In genomic region chr3:95569585-95569984, GRCm38 (mm10) we compare ENCODE assay signal across 39 mouse cellular contexts. TPM values are rescaled to one million over a fixed set of nuclear protein-coding genes. Genes with fewer than 3 reads are reported as not detected.
"Had no signal": no experiment of that assay in that cellular context is flagged by ENCODE, and none has a peak within 500 bp of the region (broad histone marks: within the 10 kb centered on the region; RNA-seq: fewer than 3 reads in every experiment).

No protein-coding gene starts in this region.

- H3K4me3 ChIP-seq: embryonic facial prominence, embryonic 10.5 days; embryonic facial prominence, embryonic 12.5 days; embryonic facial prominence, embryonic 13.5 days; embryonic facial prominence, embryonic 15.5 days; erythroblast, embryonic 14.5 days; forebrain, embryonic 10.5 days; forebrain, embryonic 12.5 days; forebrain, embryonic 13.5 days; forebrain, embryonic 15.5 days; gastrocnemius, adult 2 months; heart, adult 2 months; heart, embryonic 10.5 days had no signal

- H3K4me2 ChIP-seq: embryonic facial prominence, embryonic 12.5 days; embryonic facial prominence, embryonic 13.5 days; embryonic facial prominence, embryonic 15.5 days; forebrain, embryonic 12.5 days; forebrain, embryonic 13.5 days; forebrain, embryonic 15.5 days had no signal

- H3K27me3 ChIP-seq: embryonic facial prominence, embryonic 12.5 days; embryonic facial prominence, embryonic 13.5 days; embryonic facial prominence, embryonic 15.5 days; forebrain, embryonic 12.5 days; forebrain, embryonic 13.5 days; forebrain, embryonic 15.5 days had no signal

- DNase-seq: cerebellum, adult 9-11 months; cerebellum, postnatal 10 days; cerebellum, postnatal 14 days; cerebellum, postnatal 25 days; cerebellum, postnatal 36 days; embryo, embryonic 11 days; forebrain, postnatal 0 days; gastrocnemius, adult 2 months; gastrocnemius, postnatal 10 days; gastrocnemius, postnatal 14 days; gastrocnemius, postnatal 25 days; gastrocnemius, postnatal 36 days; heart, adult 11 months; heart, adult 18-20 months; heart, adult 2 months had no signal

- H3K36me3 ChIP-seq: embryonic facial prominence, embryonic 10.5 days; embryonic facial prominence, embryonic 12.5 days; embryonic facial prominence, embryonic 13.5 days; embryonic facial prominence, embryonic 15.5 days; forebrain, embryonic 10.5 days; forebrain, embryonic 12.5 days; forebrain, embryonic 15.5 days; heart, embryonic 10.5 days had no signal

- H3K4me1 ChIP-seq: embryonic facial prominence, embryonic 10.5 days; embryonic facial prominence, embryonic 12.5 days; embryonic facial prominence, embryonic 13.5 days; embryonic facial prominence, embryonic 15.5 days; forebrain, embryonic 10.5 days; forebrain, embryonic 12.5 days; forebrain, embryonic 13.5 days; forebrain, embryonic 15.5 days; heart, embryonic 10.5 days had no signal

- H3K27ac ChIP-seq: embryonic facial prominence, embryonic 10.5 days; embryonic facial prominence, embryonic 12.5 days; embryonic facial prominence, embryonic 13.5 days; embryonic facial prominence, embryonic 15.5 days; forebrain, embryonic 10.5 days; forebrain, embryonic 12.5 days; forebrain, embryonic 13.5 days; forebrain, embryonic 15.5 days; gastrocnemius, adult 2 months; heart, adult 2 months; heart, embryonic 10.5 days had no signal

- H3K9ac ChIP-seq: embryonic facial prominence, embryonic 12.5 days; embryonic facial prominence, embryonic 13.5 days; embryonic facial prominence, embryonic 15.5 days; forebrain, embryonic 12.5 days; forebrain, embryonic 13.5 days; forebrain, embryonic 15.5 days; forebrain, postnatal 0 days had no signal

- H3K9me3 ChIP-seq: embryonic facial prominence, embryonic 10.5 days; embryonic facial prominence, embryonic 12.5 days; embryonic facial prominence, embryonic 13.5 days; embryonic facial prominence, embryonic 15.5 days; forebrain, embryonic 10.5 days; forebrain, embryonic 12.5 days; forebrain, embryonic 13.5 days; forebrain, embryonic 15.5 days; heart, embryonic 10.5 days had no signal

RNA-seq across cellular contexts. Expression of gene Hormad1, which starts 10.1 kb away (rescaled TPM):
- total RNA-seq: common myeloid progenitor, adult 5-6 weeks; forebrain, postnatal 0 days; gastrocnemius, adult 18-20 months; gastrocnemius, adult 2 months; gastrocnemius, adult 8-10 months; gastrocnemius, postnatal 10 days; gastrocnemius, postnatal 14 days; gastrocnemius, postnatal 25 days; gastrocnemius, postnatal 36 days; gastrocnemius, postnatal 4 days; granulocyte monocyte progenitor cell, adult 5-6 weeks; heart, adult 18-20 months; heart, adult 2 months; heart, adult 8-10 months had no signal
- polyA plus RNA-seq: cortical plate, adult 2 months; embryonic facial prominence, embryonic 10.5 days; embryonic facial prominence, embryonic 11.5 days; embryonic facial prominence, embryonic 12.5 days; embryonic facial prominence, embryonic 13.5 days; embryonic facial prominence, embryonic 14.5 days; embryonic facial prominence, embryonic 15.5 days; erythroblast, embryonic 14.5 days; forebrain, embryonic 10.5 days; forebrain, embryonic 11.5 days; forebrain, embryonic 12.5 days; forebrain, embryonic 13.5 days; forebrain, embryonic 14.5 days; forebrain, embryonic 15.5 days; forebrain, embryonic 16.5 days; forebrain, postnatal 0 days; frontal cortex, adult 2 months; gonadal fat pad, adult 2 months; heart, adult 2 months had no signal
